Mouse (Mus musculus) forelimb bud, embryonic 11.5 days (tissue): ENCODE measurements around the gene Fbxo44.

Source experiments
- DNase-seq: peaks from one replicate; pipeline ENCODE4 v3.0.0-alpha.2; 2012; ENCODE audit warnings: low read depth, low spot score

Fbxo44 gene

DNA sequence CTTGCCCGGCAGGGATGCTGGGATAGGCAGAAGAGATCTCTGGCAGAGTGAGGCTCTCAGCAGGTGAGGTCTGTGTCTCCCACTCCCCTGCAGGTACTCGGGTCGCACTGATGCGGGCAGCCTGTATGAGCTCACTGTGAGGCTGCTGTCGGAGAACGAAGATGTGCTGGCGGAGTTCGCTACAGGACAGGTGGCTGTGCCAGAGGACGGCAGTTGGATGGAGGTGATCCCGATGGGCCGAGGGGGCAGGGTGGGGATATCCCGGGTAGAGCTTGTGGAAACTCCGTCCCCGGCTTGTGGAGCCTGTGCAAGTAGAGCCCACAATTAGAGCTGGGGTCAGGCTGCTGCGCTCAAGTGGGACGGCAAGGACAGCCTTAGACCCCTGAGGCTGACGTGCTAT lies 5.3 kb upstream of the Fbxo44 start:
- DNase-seq: no peak

DNA sequence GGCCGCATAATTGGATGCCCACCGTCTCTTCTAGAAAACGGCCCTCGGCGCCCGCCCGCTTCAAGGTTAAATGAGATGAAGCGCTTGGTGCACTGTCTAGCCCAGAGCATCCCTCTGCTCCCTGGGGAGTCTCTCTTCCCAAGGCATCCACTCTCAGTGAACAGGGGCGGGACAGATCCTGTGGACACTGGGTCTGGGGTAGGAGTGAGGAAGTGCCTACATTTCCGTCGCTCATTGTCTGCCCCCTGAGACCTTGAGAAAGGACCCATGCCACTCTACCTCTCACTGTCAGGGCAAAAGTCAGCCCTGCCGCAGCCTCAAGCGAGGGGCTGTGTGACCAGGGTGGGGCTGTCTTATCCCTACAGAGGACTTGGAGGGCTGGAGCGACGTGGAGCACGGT lies 4.2 kb upstream of the Fbxo44 start:
- no peak for DNase-seq

DNA sequence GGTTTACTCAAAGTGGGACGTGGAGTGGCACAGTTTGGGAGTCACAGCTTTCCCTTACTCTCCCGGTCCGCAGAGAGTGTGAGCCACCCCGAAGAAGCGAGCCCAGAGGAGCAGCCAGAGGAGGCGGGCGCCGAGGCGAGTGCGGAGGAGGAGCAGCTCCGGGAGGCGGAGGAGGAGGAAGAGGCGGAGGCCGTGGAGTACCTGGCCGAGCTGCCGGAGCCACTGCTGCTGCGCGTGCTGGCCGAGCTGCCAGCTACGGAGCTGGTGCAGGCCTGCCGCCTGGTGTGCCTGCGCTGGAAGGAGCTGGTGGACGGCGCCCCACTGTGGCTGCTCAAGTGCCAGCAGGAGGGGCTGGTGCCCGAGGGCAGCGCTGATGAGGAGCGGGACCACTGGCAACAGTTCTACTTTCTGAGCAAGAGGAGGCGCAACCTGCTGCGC lies 3.7 kb upstream of the Fbxo44 start:
- peak; percentile 70 for DNase-seq

DNA sequence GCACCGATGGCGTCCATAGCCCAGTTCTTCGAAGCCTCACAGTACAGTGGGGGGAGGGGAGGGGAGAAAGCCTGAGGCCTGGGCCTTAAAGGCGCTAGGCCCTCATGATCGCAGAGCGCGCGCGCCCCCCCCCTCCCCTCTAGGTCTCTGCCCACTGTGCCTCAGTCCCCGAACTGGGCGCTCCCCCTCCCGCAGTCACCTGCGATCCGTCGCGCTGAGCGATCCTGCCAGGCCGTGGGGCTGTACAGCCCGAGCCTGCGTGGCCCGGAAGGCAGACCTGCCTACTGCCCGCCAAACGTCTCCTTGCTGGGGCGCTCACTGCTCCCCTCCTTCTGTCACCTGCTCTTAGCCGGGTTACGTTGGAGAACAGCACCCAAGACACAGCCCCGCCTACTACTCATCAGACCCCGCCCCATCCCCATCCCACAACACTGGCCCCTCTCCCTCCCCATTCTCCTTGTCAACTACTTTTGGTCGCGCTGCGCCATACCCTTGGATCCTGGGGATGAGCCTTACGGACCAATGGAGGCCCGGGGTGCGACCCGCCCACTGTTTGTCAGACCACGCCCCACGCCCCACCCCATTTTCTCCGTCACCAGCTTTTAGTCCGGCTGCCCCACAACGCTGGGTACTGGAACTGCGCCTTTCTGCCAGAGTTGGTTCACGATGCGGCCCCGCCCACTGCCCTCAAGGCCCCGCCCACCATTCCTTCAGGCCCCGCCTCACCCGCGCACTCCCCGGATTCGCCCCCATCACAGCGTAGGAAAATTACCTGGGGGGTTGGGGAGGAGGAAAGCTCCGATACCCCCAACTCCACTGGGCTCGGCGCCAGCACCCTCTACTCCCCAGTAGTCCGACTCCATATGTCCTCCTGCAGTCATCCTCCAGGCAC lies 492 bp downstream of the Fbxo44 start:
- DNase-seq: peak; percentile 74

DNA sequence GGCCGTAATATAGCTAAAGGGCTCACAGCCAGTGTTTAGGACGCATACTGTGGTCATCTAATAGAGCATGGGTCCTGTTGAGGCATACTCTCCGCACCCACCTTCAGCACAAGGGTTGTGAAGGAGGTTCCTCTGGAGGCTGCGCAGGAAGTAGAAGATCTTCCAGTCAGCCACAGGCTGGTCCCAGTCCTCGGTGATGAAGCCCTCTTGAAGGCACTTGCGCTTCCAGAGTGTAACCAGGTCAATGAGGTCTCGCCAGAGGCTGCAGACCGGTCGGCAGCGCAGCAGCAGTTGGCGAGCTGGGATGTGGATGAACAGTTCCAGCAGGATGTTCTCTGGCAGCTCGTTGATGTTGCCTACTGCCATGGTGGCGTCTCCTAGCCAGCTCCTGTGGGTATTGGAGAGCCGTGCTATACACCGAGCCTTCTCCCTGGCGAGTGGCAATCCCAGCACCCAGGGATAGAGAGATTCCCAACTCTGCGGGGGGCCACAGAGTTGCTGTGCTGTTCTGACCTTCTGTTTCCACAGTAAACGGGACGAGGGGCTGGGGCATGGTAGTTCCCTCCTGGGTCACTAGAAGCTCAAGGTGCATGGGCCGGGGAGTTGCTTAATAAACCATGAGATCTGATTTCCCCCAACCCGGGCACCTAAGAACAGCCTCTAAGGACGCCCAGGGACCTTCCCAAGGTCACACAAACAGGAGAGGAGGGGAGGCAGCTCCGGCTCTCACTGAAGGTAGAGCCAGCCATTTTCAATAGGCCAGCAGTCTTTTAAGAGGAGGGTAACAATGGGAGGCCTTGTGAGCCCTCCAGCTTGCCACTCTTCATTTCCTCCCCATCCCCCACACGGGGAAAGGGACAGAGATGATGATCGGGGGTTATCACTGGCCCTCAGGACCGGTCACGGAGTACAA lies 1.6 kb downstream of the Fbxo44 start:
- DNase-seq: no peak

DNA sequence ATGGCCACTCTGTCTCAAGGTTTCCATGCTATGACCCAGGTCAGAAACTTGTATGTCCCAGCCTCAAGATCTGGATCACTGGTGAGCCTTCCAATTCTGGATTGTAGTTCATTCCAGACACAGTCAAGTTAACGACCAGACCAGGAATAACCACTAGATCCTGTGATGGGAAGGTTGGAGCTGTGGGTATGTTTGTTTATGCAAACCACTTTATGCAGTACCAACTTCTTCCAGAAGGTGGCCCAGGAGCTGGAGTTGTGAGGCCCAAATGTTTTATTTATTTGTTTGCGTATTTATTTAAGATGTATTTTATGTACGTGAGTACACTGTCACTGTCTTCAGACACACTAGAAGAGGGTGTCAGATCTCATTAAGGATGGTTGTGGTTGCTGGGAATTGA lies 5.3 kb downstream of the Fbxo44 start:
- DNase-seq: no peak

DNA sequence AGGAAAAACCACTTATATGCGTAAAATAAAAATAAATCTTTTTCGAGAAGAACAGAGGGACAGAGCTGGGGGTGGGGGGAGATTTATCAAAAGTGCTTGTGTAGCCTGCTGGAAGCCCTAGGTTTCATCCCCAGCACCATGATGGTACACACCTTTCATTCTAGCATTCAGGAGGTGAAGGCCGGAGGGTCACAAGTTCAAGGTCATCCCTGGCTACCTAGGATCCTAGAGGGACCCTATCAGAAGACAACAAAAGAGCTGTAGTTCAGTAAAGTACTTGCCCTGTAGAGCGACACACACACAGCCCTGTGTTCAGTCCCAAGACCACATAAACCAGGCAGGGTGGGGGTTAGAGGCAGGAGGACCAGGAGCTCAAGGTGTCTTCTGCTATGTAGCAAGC lies 6.3 kb downstream of the Fbxo44 start:
- no peak for DNase-seq

DNA sequence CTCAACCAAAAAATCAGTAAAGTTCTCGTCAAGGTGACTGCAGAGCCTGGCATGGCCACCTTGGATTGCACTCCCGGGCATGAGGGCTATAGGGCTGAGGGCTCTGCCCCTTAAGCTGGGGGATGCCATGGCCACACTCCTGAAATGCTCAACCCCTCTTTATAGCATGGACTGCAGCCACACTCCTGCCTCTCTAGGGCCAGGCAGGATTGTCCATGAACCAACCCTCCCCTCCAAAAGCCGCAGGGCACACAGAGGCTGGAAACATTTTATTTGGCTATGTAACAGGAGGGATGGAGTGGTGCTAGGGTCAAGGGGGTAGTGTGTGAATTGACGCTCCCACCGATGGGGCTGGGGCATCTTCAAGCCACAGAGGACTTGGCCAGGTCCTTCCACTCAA lies 7.7 kb downstream of the Fbxo44 start:
- no peak for DNase-seq

DNA sequence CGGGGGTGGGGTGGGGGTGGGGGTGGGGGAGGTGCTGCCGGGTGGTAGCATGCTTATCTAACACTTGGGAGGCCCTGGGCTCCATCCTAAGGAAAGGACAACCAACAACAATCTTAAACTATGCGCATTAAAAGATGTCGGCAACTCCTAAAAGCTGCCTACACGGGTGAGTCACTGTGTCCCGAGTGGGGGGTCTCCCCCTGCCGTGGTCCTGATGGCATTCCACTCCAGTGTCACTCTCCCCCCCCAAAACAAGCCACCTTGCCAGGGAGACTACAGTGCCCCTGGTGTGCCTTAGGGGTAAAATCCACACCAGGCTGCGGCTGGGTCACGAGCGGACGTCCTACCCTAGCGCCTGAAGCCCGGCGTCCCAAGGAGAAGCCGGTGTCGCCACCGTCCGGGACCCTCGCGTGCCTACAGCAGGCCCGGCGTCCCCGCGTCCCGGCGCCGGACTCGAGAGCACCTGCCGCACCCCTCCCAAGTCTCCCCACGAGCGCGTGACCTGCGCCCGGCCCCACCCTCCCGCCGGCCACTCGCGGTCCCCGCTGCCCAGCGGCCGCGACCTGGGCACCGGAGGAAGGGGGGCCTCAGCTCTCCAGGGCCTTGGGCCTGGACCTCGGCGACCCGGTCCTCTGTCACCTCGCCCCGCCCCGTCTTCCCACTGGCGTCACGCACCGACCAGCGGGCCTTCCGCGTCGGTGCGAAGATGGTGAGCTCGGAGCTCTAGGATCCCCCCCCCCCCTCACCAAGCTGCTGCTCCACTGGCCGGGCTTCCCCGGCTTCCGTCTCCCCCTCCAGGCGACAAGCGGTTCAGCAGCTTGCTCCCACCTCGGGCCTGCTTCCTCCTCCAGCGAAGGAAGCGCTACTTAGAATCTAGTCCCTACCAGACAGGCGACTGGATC lies 8.8 kb downstream of the Fbxo44 start, which contains the start of gene Fbxo6:
Gene Fbxo6, minus strand, starts transcription at position 874 of the 902 bp plus-strand sequence.
- DNase-seq: peak; percentile 80

DNA sequence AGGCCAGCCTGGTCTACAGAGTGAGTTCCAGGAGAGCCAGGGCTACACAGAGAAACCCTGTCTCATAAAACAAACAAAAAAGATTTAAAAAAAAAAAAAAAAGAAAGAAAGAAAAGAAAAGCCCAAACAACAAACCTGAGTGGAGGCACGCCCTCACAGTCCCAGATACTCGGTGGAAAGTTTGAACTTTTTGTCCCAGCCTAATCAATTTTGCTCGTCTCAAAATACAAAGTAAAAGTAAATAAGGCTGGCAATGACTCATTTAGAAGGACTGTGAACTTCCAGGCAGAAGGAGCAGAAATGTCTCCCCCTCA lies 9.4 kb downstream of the Fbxo44 start:
- DNase-seq: no peak

DNA sequence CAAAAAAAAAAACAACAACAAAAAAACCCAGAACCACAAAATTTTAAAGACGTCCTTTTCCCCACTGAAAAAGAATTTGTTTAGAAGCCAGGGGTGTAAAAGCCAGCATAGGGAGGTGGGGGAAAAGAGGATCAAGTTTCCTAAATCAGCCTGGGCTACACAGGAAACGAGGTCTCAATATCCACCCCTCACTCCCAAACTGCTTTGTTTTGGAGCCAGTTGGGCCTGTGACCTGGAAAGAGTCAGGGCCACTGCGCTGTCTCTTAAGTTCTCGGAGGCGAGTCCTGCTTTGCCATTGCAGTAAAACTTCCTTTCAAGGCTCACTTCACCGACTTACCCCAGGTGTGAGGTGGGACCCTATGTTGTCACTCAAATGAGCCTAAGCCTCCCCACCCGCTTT lies 10.0 kb downstream of the Fbxo44 start:
- no peak for DNase-seq

DNA sequence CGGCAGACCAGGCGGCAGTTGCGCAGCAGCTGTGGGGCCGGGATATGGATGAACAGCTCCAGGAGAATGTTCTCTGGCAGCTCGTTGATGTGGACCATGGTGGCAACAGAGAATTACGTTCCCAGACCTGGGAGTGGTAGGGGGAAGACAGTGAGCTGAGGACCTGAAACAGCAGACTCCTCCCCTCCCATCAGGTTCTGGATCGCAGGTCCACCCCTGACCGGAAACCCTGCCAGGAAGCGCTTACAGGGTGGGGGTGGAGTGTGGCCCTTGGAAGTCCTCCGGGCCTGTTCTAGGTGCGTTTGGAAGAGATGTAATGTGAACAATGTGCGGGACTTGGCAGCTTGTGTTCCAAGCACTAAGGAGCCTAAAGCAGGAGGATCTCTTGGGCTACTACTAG lies 10.7 kb downstream of the Fbxo44 start:
- DNase-seq: no peak

DNA sequence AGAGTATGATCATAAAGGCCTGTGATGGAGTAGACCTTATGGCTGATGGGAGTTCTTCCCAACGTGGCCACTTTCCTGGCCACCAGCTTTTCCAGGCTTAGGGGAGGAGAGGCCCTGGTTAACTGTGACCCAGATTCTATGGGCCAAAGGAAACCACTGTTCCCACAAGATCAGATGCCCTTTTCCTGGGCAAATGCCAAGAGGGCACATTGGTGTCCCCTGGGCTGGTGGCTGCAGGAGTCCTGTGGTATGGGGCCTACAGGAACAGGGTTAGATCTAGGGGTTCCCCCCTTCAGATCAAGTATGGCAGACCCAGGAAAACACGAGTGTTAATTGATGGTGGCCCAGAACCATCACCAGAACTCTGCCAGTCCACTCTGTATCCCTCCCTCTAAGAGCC lies 12.6 kb downstream of the Fbxo44 start:
- DNase-seq: no peak

DNA sequence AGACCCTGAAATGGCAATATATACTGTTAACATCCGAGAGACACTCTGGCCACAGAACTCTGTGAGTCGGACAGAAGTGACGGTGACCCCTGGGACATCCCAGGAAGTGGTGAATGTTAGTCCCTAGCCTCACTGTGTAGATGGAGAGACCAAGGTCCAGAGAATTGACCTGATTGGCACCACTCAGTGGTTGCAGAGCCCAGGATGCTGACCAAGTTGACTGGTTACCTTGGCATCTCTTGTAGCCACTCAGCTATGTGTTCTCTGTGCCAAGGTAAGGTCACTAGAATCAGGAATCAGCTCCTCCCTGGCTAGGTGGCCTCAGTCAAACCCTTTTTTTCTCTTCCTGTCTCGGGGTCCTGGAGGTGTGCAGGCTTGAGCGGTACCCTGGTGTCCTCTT lies 16.6 kb downstream of the Fbxo44 start:
- no peak for DNase-seq

DNA sequence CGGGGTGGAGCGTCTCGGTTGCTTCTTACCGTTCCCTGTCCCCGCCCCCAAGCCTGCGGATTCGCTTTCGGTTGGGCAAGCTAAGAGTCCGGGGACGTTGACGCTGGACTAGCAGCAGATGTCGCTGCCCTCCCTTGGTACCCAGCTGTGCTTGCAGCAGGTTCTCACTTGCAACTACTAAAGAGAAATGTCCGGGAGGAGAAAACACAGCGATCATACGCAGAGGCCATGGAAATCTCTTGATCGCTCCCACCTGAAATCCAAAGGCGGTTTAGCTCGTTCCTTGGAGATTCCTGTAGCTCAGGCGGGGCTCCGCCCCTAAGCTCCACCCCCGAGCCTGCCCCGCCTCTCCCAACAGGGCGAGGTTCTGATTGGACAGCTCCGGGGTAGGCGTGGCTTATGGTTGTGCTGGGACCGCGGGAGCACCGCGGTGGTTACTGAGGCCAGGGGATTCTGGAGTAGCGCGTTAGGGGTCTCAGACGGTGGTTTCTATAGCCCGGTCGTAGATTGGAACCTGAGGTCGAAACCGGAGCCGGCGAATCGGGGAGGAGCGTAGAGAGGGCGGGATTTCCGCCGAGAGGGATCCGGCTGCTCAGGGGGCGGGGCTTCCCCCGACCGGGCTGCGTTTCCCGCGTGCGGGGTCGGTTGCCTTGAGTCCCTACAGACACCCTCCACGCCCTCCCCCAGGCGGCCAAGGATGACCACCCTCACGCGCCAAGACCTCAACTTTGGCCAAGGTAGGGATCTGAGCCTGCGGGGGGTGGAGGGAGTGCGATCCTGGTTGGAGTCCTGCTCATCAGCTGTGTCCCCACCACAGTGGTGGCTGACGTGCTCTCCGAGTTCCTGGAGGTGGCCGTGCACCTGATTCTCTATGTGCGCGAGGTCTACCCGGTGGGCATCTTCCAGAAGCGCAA lies 19.9 kb downstream of the Fbxo44 start:
- peak; percentile 91 for DNase-seq

DNA sequence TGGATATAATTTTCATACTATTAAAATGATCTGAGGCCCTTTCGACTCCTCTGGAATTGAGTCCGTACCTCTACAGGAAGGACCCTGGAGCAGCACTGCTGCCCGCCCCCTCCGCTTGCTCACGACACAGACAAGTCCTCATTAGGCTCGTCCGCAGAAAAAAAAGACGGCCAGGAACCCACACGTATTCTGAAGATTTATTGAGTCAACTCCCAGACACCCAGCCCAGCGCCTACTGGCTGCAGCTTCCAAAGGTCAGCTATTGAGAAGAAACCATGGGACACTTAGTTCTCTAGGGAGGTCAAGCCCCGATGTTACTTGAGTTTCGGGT lies 20.6 kb downstream of the Fbxo44 start:
- no peak for DNase-seq

DNA sequence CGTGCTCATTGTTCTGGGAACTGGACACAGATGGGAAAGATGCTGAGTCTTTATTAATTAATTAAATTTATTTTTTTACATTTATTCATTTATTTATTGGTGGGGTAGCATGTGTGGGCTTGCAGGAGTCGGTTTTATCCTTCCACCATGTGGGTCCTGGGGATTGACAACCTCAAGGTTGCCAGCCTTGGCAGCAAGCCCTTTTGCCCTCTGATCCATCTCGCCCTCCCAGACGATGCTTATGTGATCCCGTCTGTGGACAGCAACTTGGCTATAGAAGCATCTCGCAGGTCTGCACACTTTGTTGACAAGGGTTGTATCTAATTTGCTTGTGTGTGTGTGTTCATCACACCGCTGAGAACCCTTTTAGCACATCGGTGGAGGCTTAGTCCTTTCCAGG lies 22.8 kb downstream of the Fbxo44 start:
- no peak for DNase-seq

DNA sequence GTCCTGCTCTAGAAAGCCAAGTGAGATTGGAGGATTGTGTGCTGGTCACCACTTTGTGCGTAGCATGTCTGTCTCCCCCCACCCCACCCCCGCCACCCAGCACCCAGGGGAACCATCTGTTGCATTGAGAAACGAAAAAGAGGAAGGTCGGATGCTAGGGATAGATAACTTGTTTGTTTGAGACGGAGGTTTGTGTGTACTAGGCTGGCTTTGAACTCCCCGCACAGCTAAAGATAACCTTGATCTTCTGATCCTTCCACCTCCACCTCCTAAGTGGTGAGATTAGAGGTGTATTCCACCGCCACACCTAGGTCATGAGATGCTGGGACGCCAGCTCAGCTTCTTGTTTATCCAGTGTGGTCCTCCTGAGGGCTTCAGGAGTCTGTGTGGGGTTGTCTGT lies 25.3 kb downstream of the Fbxo44 start:
- no peak for DNase-seq

DNA sequence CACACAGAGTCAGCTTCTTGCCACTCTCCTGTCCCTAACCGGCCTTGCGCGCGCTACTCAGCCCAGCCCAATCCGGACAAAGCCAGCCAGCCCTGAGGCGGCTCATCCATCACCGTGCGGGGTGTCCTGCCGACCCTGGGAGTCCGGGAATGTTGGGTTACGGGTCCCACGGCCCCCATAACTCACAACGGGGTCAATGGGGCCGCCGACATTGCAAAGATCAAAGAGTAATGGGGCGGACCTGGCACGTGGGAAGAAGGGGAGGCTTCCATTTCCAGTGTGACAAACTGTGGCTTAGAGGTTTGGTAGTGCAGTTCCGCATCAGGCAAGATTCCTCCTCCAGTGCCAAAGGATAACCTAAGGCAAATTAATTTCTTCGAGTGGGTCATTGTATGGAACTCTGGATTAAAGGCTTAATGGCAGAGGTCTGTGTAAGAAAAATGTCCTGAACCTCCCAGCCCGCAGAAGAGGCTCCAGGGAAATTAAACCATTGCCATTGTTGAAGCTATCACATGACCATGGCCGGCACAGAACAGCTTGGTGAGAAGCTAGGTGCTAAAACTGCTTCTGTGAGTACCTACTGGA lies 28.7 kb downstream of the Fbxo44 start:
- DNase-seq: peak; percentile 60
